Mouse (Mus musculus) liver, embryonic 14.5 days (tissue): ENCODE data around the gene Txnrd2.

Experiments used
- CTCF ChIP-seq: IDR thresholded peaks from 2 replicates; pipeline ENCODE4 v1.5.1; 2016; ENCODE audit warnings: antibody characterized with exemption, low read depth, control low read depth
- EP300 ChIP-seq: IDR thresholded peaks from 2 replicates; pipeline ENCODE4 v1.6.1; 2016; ENCODE audit warnings: antibody characterized with exemption, low read depth

DNA sequence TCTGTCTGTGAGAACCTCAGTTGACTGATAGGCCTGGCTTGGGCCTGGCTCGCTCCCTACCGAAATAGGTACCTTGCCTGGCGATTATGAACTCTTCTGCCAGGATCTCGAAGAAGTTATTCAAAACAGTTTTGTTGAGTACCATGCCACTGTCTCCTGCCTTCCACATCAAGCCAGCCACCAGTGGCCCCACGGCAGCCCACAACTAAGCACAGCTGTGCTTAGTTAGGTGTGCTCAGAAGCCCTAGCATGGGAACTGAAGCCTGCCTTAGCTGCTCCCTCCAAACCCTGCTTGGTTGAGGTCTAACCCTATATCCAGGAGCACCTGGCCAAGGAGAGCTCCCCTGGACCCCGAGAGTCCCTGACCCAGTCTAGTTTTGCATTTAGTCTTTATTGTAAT is 75.3 kb downstream of the Txnrd2 start:
- TF ChIP-seq CTCF (no peak), EP300 (no peak)
